Mouse (Mus musculus): ENCODE measurements at regions not wholly inside any gene's neighbourhood (a gene's known extent, or its start where the extent isn't known, plus 50 kb on each side); places are given as distances from the start of the nearest gene placed in this dataset.

- no peak overlapping the region for H3K27ac ChIP-seq (ENCODE audit: low read length)
- no peaks in the 10 kb centered on the region for H3K4me1 ChIP-seq (ENCODE audit: control insufficient read depth, insufficient read depth, low read length)
- no peak overlapping the region for H3K4me2 ChIP-seq (ENCODE audit: low read depth, low read length)
- no peak overlapping the region for H3K9ac ChIP-seq (ENCODE audit: low read length)
- H3K4me3 ChIP-seq (ENCODE audit: low read length), result no peak overlapping the region
- WGBS, result 76% methylated on average over 5 of the region's 5 CpGs
- no peak for ATAC-seq (replicated peaks; ENCODE audit: extremely low read depth, insufficient read depth, low FRiP score)
- H3K36me3 ChIP-seq (ENCODE audit: control insufficient read depth, insufficient read depth), result no peaks in the 10 kb centered on the region
- no peaks in the 10 kb centered on the region for H3K27me3 ChIP-seq (ENCODE audit: control insufficient read depth, insufficient read depth, low read length)
- H3K9me3 ChIP-seq (replicated peaks; ENCODE audit: control insufficient read depth, low read length), result no peaks in the 10 kb centered on the region; the same call in 1 of the 2 replicates
Measured at GRCm38 (mm10) chr13:59281199-59281598, 303.8 kb downstream of the Agtpbp1 start.

- no peak for ATAC-seq (replicated peaks; ENCODE audit: extremely low read depth, insufficient read depth, low FRiP score)
- no peak overlapping the region for H3K9ac ChIP-seq (ENCODE audit: low read length)
- H3K4me1 ChIP-seq (ENCODE audit: control insufficient read depth, insufficient read depth, low read length), result no peaks in the 10 kb centered on the region
- H3K4me2 ChIP-seq (ENCODE audit: low read depth, low read length), result no peak overlapping the region
- WGBS, result 29% methylated on average over 4 of the region's 4 CpGs
- no peaks in the 10 kb centered on the region; the same call in 1 of the 2 replicates for H3K9me3 ChIP-seq (replicated peaks; ENCODE audit: control insufficient read depth, low read length)
- H3K36me3 ChIP-seq (ENCODE audit: control insufficient read depth, insufficient read depth), result no peaks in the 10 kb centered on the region
- H3K4me3 ChIP-seq (ENCODE audit: low read length), result no peak overlapping the region
- H3K27me3 ChIP-seq (ENCODE audit: control insufficient read depth, insufficient read depth, low read length), result no peaks in the 10 kb centered on the region
- H3K27ac ChIP-seq (ENCODE audit: low read length), result no peak overlapping the region
Measured at GRCm38 (mm10) chr13:59279136-59279535, 305.9 kb downstream of the Agtpbp1 start.

DNA sequence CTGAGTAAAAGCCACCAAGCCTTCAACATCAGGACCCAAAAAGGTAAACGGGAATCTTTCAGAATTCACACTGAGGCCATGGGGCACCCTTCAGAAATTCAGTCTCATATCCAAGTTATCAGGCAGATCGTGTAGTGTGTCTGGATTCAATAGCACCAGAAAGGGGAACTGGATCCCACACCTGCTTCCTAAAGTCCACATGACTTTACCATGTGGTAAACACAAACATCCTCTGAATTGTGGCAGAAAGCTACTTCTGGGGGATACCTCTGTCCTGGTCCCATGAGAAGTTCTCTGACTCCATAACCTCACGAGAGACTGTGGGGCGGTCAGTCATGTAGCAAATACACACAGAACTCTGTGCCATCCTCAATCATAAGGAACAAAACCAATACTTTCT lies 313.4 kb downstream of the Agtpbp1 start:
- WGBS, result 77% methylated on average over 4 of the region's 4 CpGs
- no peaks in the 10 kb centered on the region for H3K9me3 ChIP-seq (replicated peaks; ENCODE audit: control insufficient read depth, low read length)
- no peak overlapping the region for H3K4me2 ChIP-seq (ENCODE audit: low read depth, low read length)
- H3K4me3 ChIP-seq (ENCODE audit: low read length), result no peak overlapping the region
- H3K36me3 ChIP-seq (ENCODE audit: control insufficient read depth, insufficient read depth), result no peaks in the 10 kb centered on the region
- no peak overlapping the region for H3K9ac ChIP-seq (ENCODE audit: low read length)
- no peak for ATAC-seq (replicated peaks; ENCODE audit: extremely low read depth, insufficient read depth, low FRiP score)
- H3K27me3 ChIP-seq (ENCODE audit: control insufficient read depth, insufficient read depth, low read length), result no peaks in the 10 kb centered on the region
- no peaks in the 10 kb centered on the region for H3K4me1 ChIP-seq (ENCODE audit: control insufficient read depth, insufficient read depth, low read length)
- no peak overlapping the region for H3K27ac ChIP-seq (ENCODE audit: low read length)

- H3K9me3 ChIP-seq (replicated peaks; ENCODE audit: control insufficient read depth, low read length), result no peaks in the 10 kb centered on the region
- ATAC-seq (replicated peaks; ENCODE audit: extremely low read depth, insufficient read depth, low FRiP score), result no peak
- no peak overlapping the region for H3K4me2 ChIP-seq (ENCODE audit: low read depth, low read length)
- no peak overlapping the region for H3K4me3 ChIP-seq (ENCODE audit: low read length)
- H3K9ac ChIP-seq (ENCODE audit: low read length), result no peak overlapping the region
- H3K36me3 ChIP-seq (ENCODE audit: control insufficient read depth, insufficient read depth), result no peaks in the 10 kb centered on the region
- no peaks in the 10 kb centered on the region for H3K27me3 ChIP-seq (ENCODE audit: control insufficient read depth, insufficient read depth, low read length)
- H3K27ac ChIP-seq (ENCODE audit: low read length), result no peak overlapping the region
- 70% methylated on average over 4 of the region's 4 CpGs for WGBS
- no peaks in the 10 kb centered on the region for H3K4me1 ChIP-seq (ENCODE audit: control insufficient read depth, insufficient read depth, low read length)
Measured at GRCm38 (mm10) chr13:59266854-59267253, 318.2 kb downstream of the Agtpbp1 start.

GRCm38 (mm10) chr13:59264126-59264525 lies 320.9 kb downstream of the Agtpbp1 start:
- 59% methylated on average over 11 of the region's 11 CpGs for WGBS
- 0 out of 2 replicates have a peak, but pooled peaks have one; percentile 55 for ATAC-seq (replicated peaks; ENCODE audit: extremely low read depth, insufficient read depth, low FRiP score)
- Histone ChIP-seq H3K4me1 (ENCODE audit: control insufficient read depth, insufficient read depth, low read length) (no peaks in the 10 kb centered on the region), H3K4me3 (ENCODE audit: low read length) (no peak overlapping the region), H3K9me3 (replicated peaks; ENCODE audit: control insufficient read depth, low read length) (no peaks in the 10 kb centered on the region; the same call in 1 of the 2 replicates), H3K27me3 (ENCODE audit: control insufficient read depth, insufficient read depth, low read length) (no peaks in the 10 kb centered on the region), H3K4me2 (ENCODE audit: low read depth, low read length) (no peak overlapping the region), H3K36me3 (ENCODE audit: control insufficient read depth, insufficient read depth) (no peaks in the 10 kb centered on the region), H3K27ac (ENCODE audit: low read length) (peak overlapping the region; percentile 7; the same call in 1 of the 2 replicates), H3K9ac (ENCODE audit: low read length) (no peak overlapping the region)

GRCm38 (mm10) chr13:59261924-59262323 lies 323.1 kb downstream of the Agtpbp1 start:
- H3K4me1 ChIP-seq (ENCODE audit: control insufficient read depth, insufficient read depth, low read length), result no peaks in the 10 kb centered on the region
- no peak overlapping the region for H3K9ac ChIP-seq (ENCODE audit: low read length)
- no peaks in the 10 kb centered on the region for H3K36me3 ChIP-seq (ENCODE audit: control insufficient read depth, insufficient read depth)
- H3K4me2 ChIP-seq (ENCODE audit: low read depth, low read length), result no peak overlapping the region
- 68% methylated on average over 3 of the region's 3 CpGs for WGBS
- H3K4me3 ChIP-seq (ENCODE audit: low read length), result no peak overlapping the region
- H3K9me3 ChIP-seq (replicated peaks; ENCODE audit: control insufficient read depth, low read length), result no peaks in the 10 kb centered on the region; the same call in 1 of the 2 replicates
- H3K27me3 ChIP-seq (ENCODE audit: control insufficient read depth, insufficient read depth, low read length), result no peaks in the 10 kb centered on the region
- ATAC-seq (replicated peaks; ENCODE audit: extremely low read depth, insufficient read depth, low FRiP score), result no peak
- no peak overlapping the region for H3K27ac ChIP-seq (ENCODE audit: low read length)

DNA sequence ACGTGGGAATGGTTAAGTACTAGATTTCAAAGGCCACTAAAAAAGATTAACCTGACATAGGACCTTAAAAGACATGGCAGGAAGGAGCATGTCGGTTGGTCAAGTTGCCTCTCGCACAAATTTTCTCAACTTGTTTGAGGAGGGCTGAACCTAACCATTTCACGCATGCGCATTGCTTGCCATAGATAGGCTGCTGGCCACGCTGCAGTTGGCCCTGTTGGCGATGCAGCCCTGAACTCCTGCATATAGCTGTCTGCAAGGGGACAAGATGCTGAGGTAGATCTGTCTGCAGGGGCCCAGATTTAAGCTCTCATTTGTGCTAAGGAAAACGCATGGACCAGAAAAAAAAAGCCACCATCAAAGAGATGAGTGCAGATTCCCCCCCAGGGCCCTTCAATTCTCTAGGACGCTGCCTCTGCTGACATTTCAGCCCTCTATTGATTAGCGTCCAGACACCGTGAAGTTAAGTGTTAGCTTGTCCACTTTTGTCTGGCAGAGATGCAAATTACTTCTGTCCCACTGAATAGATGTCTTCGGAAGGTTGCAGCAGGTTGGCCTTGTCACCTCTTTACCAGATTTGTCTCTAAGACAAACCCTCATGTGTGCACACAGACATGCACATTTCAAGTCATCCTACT lies 329.1 kb downstream of the Agtpbp1 start:
- H3K9ac ChIP-seq (ENCODE audit: low read length), result no peak overlapping the region
- H3K27ac ChIP-seq (ENCODE audit: low read length), result no peak overlapping the region
- H3K27me3 ChIP-seq (ENCODE audit: control insufficient read depth, insufficient read depth, low read length), result no peaks in the 10 kb centered on the region
- H3K36me3 ChIP-seq (ENCODE audit: control insufficient read depth, insufficient read depth), result no peaks in the 10 kb centered on the region
- H3K4me2 ChIP-seq (ENCODE audit: low read depth, low read length), result no peak overlapping the region
- no peak for ATAC-seq (replicated peaks; ENCODE audit: extremely low read depth, insufficient read depth, low FRiP score)
- H3K9me3 ChIP-seq (replicated peaks; ENCODE audit: control insufficient read depth, low read length), result no peaks in the 10 kb centered on the region; the same call in 1 of the 2 replicates
- 77% methylated on average over 12 of the region's 12 CpGs for WGBS
- no peaks in the 10 kb centered on the region for H3K4me1 ChIP-seq (ENCODE audit: control insufficient read depth, insufficient read depth, low read length)
- no peak overlapping the region for H3K4me3 ChIP-seq (ENCODE audit: low read length)

DNA sequence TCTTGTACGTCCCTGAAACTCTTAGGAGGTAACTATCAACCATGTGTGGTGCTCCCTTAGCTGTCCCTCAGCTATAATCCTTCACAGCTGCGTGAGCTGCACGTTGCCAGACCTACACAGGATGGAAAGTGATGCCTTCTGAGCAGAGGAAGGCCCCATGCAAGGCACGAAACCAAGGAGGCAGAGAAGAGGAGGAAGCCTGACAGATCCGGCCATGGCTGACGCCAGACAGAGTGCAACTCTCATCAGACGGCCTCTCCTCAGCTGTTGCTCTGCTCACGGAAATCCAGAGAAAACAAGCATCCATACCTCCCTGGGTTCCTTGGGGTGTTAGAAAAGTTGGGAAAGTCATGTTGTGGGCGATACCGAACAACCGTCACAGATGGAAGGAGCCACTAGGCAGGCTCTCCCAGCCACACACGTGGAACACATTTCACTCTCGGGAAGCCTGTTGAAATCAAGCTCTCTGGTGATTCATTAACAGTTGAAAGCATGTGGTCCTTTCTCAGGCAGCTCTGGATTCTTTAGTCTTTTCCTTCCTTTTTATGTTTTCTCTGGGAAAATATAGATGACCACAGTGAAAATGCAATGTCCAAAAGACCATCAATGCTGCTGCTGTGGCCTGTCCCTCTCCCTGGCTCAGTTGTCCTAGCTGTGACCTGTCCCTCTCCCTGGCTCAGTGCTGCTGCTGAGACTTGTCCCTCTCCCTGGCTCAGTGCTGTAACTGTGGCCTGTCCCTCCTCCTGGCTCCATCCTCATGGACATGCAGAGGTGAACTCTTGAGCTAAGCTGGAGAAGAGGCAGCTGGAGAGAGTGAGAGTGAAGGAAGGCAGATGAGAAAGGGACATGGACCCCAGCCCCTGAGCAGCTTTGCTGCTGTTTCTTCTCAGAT lies 331.1 kb downstream of the Agtpbp1 start:
- Histone ChIP-seq H3K9ac (ENCODE audit: low read length) (no peak overlapping the region), H3K4me2 (ENCODE audit: low read depth, low read length) (no peak overlapping the region), H3K27me3 (ENCODE audit: control insufficient read depth, insufficient read depth, low read length) (no peaks in the 10 kb centered on the region), H3K27ac (ENCODE audit: low read length) (no peak overlapping the region), H3K9me3 (replicated peaks; ENCODE audit: control insufficient read depth, low read length) (no peaks in the 10 kb centered on the region), H3K4me3 (ENCODE audit: low read length) (no peak overlapping the region), H3K4me1 (ENCODE audit: control insufficient read depth, insufficient read depth, low read length) (no peaks in the 10 kb centered on the region), H3K36me3 (ENCODE audit: control insufficient read depth, insufficient read depth) (no peaks in the 10 kb centered on the region)
- ATAC-seq (replicated peaks; ENCODE audit: extremely low read depth, insufficient read depth, low FRiP score), result no peak
- 67% methylated on average over 13 of the region's 13 CpGs for WGBS

All from heart, embryonic 16.5 days (tissue).